Mouse (Mus musculus) liver, embryonic 11.5 days (tissue): ENCODE data around the gene Sept5. TPM values are rescaled to one million over a fixed set of nuclear protein-coding genes. Genes with fewer than 3 reads are reported as not detected.
A peak's percentile ranks its signal among the peaks of the same experiment; 100 is the strongest.

Source experiments
- ATAC-seq: fragments of 200-750 bp; cut with Nextera tagmentation; replicated peaks from 2 replicates; pipeline ENCODE4 v1.8.0; 2017; ENCODE audit warnings: moderate number of reproducible peaks, mild to moderate bottlenecking, moderate TSS enrichment, moderate library complexity; ENCODE audit not compliant: low FRiP score
- DNase-seq: peaks from one replicate; pipeline ENCODE4 v3.0.0-alpha.2; 2017; ENCODE audit warnings: low spot score
- H3K27ac ChIP-seq: fragments of 300-500 bp; sonication (generic); 2 replicates; pipeline ENCODE4 v1.5.1; 2014; ENCODE audit warnings: mild to moderate bottlenecking, low read depth, low read length, control low read depth
- H3K27me3 ChIP-seq: fragments of 300-500 bp; sonication (generic); replicated peaks from 2 replicates; pipeline ENCODE4 v1.6.1; 2014; ENCODE audit warnings: low read length, mixed read lengths; ENCODE audit not compliant: control insufficient read depth, insufficient read depth
- H3K36me3 ChIP-seq: fragments of 300-500 bp; sonication (generic); 2 replicates; pipeline ENCODE4 v1.6.1; 2014; ENCODE audit warnings: mild to moderate bottlenecking, low read length, moderate library complexity, mixed read lengths; ENCODE audit not compliant: control insufficient read depth, insufficient read depth
- H3K4me1 ChIP-seq: fragments of 300-500 bp; sonication (generic); replicated peaks from 2 replicates; pipeline ENCODE4 v1.6.1; 2014; ENCODE audit warnings: low read length, mixed read lengths; ENCODE audit not compliant: control insufficient read depth, insufficient read depth
- H3K4me2 ChIP-seq: fragments of 300-500 bp; sonication (generic); 2 replicates; pipeline ENCODE4 v1.6.1; 2014; ENCODE audit warnings: mild to moderate bottlenecking, control low read depth, moderate library complexity
- H3K4me3 ChIP-seq: fragments of 300-500 bp; sonication (generic); 2 replicates; pipeline ENCODE4 v1.5.1; 2014; ENCODE audit warnings: low read depth, low read length, control low read depth
- H3K9ac ChIP-seq: fragments of 300-500 bp; sonication (generic); 2 replicates; pipeline ENCODE4 v1.6.1; 2014; ENCODE audit warnings: low read depth, low read length, control low read depth
- H3K9me3 ChIP-seq: fragments of 300-500 bp; sonication (generic); 2 replicates; pipeline ENCODE4 v1.6.1; 2016; ENCODE audit warnings: low read length, inconsistent platforms, mixed read lengths; ENCODE audit not compliant: control insufficient read depth
- WGBS: fragments of 180-500 bp; shearing (Covaris S2); extraction: QIAGEN DNeasy Blood & Tissue Kit; methylation state at CpG from one replicate; pipeline ENCODE4 v1.1.7; 2014; 5-methylcytosine and 5-hydroxymethylcytosine counted together
- polyA plus RNA-seq: library from polyadenylated mRNA; unstranded; fragments of >200 nt; fragmentation: Nextera tagmentation; extraction: Ambion mirVana; gene quantifications from 2 replicates; pipeline ENCODE4 v1.2.1, GENCODE M21; 2014

Gene Sept5
- polyA plus RNA-seq, 1 experiment from 2014 or later, result 6.0 TPM

DNA sequence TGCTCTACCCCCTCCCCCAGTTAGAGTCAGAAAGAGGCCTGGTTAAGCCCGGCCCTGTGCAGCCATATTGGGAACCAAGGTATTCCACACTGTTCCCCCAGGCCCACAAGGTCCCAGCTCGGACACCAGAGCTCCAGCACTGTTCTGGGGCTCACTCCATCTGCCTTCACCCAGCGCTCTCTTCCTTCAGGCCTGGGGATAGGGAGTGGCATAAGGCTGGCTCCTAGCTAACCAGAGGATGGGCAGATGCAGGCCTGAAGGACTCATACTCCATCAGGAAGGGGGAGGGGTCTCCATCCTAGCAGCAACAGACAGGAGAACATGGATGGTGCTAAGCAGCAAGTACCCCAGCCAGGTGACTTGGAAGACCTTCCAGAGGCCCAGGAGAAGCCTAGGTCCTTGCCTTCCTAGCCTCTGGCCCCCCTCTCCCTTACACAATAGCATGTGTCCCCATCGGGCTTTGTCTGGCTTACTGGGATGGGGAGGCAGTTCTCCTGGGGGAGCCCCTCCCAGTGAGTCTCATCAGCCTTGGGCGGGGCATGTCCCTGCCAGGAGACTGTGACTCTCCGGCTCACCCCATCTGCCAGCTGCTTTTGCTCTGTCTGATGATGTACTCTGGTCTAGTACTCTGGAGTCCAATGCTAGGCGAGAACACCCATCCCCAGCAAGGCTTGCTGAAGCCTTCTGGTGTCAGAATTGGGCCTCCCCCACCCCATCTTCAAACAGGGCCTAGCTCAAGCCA is 1.4 kb downstream of the Sept5 start:
- no peak overlapping the region; the same call in 1 of the 2 replicates for H3K4me3 ChIP-seq
- ATAC-seq (no peak), DNase-seq (no peak)
- H3K27ac ChIP-seq, result no peak overlapping the region
- no peaks in the 10 kb centered on the region for H3K9me3 ChIP-seq
- H3K36me3 ChIP-seq, result no peaks in the 10 kb centered on the region
- peaks cover 10% of the 10 kb centered on the region for H3K4me1 ChIP-seq
- whole genome bisulfite sequencing, result 65% methylated on average over 7 of the region's 7 CpGs
- H3K27me3 ChIP-seq, result peaks cover 89% of the 10 kb centered on the region
- no peak overlapping the region for H3K9ac ChIP-seq
- H3K4me2 ChIP-seq, result peak overlapping the region; percentile 75

DNA sequence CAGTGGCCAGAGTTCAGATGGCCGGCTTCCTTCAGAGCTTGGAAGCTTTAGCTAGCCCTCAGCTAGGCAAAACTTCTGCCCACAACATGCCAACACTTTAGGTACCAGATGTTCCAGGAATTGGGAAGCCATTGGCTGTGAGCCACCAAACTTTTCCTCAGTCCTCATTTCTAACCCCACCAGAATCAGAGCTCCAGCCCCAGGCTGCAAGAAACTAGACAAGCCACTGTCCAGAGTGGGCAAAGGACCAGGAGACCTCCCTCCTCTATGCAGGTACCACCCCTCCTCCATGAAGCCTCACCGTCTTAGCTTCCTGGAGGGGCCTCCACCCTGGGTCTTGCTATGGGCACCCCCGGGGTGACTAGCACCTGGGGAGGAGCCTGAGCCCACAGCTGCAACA is 2.6 kb downstream of the Sept5 start:
- Histone ChIP-seq H3K9me3 (no peaks in the 10 kb centered on the region), H3K27me3 (peaks cover 97% of the 10 kb centered on the region), H3K27ac (no peak overlapping the region), H3K4me1 (peaks cover 12% of the 10 kb centered on the region), H3K4me2 (no peak overlapping the region), H3K4me3 (no peak overlapping the region), H3K9ac (no peak overlapping the region), H3K36me3 (no peaks in the 10 kb centered on the region)
- 37% methylated on average over 3 of the region's 3 CpGs for WGBS
- DNase-seq (no peak), ATAC-seq (no peak)

DNA sequence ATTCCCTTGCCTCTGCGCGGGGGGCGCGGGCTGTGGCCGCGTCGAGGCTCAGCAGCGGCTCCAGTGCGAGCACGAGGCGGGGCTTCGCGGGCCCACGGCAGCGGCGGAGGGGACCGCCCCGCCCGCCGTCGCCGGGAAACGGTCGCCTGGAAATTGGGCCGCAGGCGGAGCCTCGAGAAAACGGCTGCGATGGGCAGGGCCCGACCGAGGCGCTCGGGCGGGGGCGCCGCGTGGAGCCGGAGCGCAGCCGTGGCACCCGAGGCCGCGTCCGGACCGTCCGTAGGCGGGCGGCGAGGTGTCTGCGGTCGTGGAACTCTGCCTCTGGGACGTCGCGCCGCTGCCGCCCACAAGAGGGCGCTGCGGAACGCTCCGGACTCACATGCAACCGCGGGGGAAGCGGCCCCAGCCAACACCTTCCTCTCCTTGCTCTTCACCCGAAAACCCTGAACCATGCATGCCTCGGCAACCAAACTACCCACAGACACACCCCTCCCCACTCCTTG is 3.3 kb downstream of the Sept5 start, which contains the start of gene Gm49601:
TSS of gene Gm49601 (minus strand) at position 52 of the 503 bp plus-strand sequence.
- WGBS, result under 1% methylated on average over 65 of the region's 65 CpGs
- DNase-seq, result peak; percentile 83
- peaks cover 17% of the 10 kb centered on the region for H3K4me1 ChIP-seq
- H3K27ac ChIP-seq, result no peak within 1 kb of the TSS
- no peak within 1 kb of the TSS for H3K9ac ChIP-seq
- H3K27me3 ChIP-seq, result peaks cover 99% of the 10 kb centered on the region
- peak within 1 kb of the TSS; percentile 86 for H3K4me2 ChIP-seq
- peak within 1 kb of the TSS; percentile 50 for H3K4me3 ChIP-seq
- peak; percentile 19; the same call in 1 of the 2 replicates for ATAC-seq
- no peaks in the 10 kb centered on the region for H3K9me3 ChIP-seq
- no peaks in the 10 kb centered on the region for H3K36me3 ChIP-seq

DNA sequence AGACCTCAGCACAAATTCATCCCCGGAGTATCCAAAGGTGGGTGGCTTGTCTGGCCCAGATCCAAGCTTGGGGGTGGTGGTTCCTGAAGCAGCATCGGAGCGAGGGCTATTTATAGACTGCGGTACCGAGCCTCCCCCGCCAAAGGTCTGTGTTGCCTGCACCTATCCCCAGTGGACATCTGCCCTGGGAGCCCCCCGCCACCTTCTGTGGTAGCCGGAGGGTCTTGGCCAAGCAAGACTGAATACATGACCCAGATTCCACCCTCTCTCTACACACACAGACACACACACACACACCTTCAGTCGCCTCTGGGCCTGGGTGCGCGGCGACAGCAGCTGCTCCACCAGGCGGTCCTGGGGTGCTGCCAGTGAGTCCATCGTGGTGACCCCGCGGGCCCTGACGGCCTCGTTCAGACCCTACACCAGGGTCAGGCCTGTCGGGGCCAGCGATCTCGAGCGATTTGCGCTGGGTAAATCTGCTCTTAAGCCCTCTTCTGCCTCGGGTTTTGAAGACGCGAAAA is 3.9 kb downstream of the Sept5 start:
- Histone ChIP-seq H3K9me3 (no peaks in the 10 kb centered on the region), H3K27me3 (peaks cover 100% of the 10 kb centered on the region), H3K36me3 (no peaks in the 10 kb centered on the region), H3K9ac (no peak overlapping the region), H3K4me1 (peaks cover 21% of the 10 kb centered on the region), H3K27ac (no peak overlapping the region), H3K4me2 (peak overlapping the region; percentile 86), H3K4me3 (peak overlapping the region; percentile 50)
- 11% methylated on average over 26 of the region's 26 CpGs for WGBS
- DNase-seq (no peak), ATAC-seq (no peak)

DNA sequence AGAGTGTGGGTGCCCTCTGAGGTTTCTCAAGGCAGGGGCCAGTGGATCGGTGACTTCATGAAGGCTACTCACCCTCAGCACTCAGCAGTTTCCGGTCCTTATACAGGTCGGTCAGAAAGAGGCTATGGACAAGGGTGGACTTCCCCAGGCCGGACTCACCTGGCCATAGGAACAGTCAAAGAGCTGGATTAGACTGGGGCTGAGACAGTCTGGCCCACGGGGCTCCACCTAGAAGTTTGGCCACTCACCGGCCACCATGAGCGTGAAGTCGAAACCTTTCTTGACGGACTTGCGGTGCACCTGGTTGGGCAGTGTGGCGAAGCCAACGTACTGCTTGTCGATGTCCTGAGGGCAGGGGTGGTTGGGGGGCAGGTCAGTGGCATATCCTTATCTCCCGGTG is 4.7 kb downstream of the Sept5 start:
- 39% methylated on average over 14 of the region's 14 CpGs for WGBS
- H3K4me2 ChIP-seq, result no peak overlapping the region
- ATAC-seq (no peak), DNase-seq (no peak)
- peaks cover 100% of the 10 kb centered on the region for H3K27me3 ChIP-seq
- H3K9ac ChIP-seq, result no peak overlapping the region
- H3K9me3 ChIP-seq, result no peaks in the 10 kb centered on the region
- no peak overlapping the region for H3K4me3 ChIP-seq
- H3K4me1 ChIP-seq, result peaks cover 21% of the 10 kb centered on the region
- no peak overlapping the region for H3K27ac ChIP-seq
- H3K36me3 ChIP-seq, result no peaks in the 10 kb centered on the region

DNA sequence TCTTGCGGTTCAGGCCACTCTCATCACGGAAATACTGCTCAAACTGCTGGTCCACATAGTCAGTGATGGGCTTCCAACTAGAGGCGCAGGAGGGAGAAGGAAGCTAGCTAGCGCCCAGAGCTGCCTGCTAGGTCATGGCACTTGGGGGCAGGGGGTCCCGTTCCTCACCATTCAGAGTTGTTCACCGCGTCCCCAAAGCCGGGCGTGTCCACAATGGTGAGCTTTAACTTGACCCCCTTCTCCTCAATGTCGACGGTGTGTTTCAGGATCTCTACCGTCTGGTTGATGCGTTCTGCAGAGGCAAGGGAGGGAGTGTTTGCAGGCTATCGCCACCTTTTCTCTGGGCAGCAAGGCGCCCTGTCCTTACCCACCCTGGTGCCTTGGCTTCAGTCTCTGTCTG is 5.1 kb downstream of the Sept5 start:
- 24% methylated on average over 15 of the region's 15 CpGs for WGBS

DNA sequence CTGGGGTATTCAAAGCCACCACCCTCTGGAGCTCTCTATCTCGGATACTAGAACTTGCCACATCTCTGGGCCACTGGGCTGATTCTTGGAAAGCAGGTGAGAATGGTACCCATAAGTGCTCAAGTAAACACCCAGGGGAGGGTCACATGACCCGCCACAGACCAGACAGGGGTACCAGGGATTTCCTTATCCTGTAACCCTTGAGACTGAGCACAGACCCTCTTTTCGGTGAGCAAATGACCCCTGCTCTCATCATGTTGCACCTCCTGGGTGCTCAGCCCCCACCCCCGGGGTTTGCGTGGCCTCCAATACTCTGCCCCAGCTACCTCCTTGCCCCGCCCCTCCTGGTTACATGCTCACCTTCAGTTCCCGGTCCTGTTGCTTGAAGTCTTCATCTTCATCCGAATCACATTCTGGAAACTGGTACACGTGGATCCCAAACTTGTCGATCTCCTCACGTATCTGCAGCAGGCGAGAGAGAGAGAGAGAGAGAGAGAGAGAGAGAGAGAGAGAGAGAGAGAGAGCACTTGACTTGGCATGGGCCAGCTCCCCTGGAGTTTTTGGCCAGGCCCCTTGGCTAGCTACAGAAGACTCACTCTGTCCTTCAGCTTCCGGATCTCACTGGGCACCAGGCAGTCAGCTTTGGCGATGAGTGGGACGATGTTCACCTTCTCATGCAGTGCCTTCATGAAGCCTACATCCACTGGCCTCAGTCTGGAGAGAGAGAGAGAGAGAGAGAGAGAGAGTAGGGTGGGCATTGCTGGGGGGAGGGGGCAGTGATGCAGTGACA is 5.8 kb downstream of the Sept5 start:
- Histone ChIP-seq H3K27me3 (peaks cover 100% of the 10 kb centered on the region), H3K4me2 (no peak overlapping the region), H3K36me3 (no peaks in the 10 kb centered on the region), H3K4me3 (no peak overlapping the region), H3K9me3 (no peaks in the 10 kb centered on the region), H3K4me1 (peaks cover 21% of the 10 kb centered on the region), H3K9ac (no peak overlapping the region), H3K27ac (no peak overlapping the region)
- 29% methylated on average over 15 of the region's 15 CpGs for WGBS
- no peak for DNase-seq
- no peak for ATAC-seq

More for the DNA sequence above, 5.1 kb downstream of the Sept5 start:
- Histone ChIP-seq H3K27ac (no peak overlapping the region), H3K27me3 (peaks cover 100% of the 10 kb centered on the region), H3K4me1 (peaks cover 21% of the 10 kb centered on the region), H3K4me3 (no peak overlapping the region), H3K36me3 (no peaks in the 10 kb centered on the region), H3K4me2 (no peak overlapping the region), H3K9me3 (no peaks in the 10 kb centered on the region), H3K9ac (no peak overlapping the region)
- ATAC-seq, result no peak
- DNase-seq, result no peak

DNA sequence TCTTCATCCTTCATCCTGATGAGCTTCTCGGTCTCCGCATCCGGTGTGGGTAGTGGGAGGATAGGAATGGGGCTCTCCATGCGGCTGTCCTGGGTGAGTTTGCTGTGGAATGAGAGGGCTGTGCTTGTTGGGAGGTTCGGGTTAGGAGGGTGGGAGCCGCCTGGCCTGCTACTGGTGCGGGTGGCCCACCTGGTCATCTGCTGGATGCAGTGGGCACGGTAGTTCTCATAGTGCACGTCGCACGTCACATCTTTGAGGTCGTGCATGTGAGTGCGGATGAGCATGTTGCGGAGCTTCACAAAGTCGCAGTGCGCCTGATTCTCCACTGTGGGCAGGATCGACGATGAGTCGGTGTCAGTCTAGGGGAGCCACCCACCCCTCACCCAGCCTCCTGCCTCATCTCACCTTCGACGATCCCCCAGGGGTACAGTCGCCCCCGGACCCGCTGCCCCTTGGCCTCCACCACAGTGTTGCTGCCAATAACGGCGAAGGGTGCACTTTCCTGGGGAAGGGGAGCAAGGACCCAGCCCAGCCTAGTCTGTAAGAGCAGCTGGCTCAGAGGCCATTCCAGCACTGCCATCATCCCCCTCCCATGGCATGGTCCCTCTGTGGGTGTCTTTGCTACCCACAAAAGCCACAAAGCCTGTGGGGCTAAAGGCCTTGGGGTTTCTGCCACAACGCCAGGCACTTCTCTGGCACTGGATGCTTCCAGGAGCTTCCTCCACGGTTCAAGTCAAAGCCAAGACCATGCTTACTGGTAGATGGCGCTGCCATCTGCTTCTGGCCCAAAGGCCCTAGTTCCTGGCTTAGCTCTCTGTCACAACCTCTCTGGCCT is 6.6 kb downstream of the Sept5 start:
- peaks cover 21% of the 10 kb centered on the region for H3K4me1 ChIP-seq
- no peaks in the 10 kb centered on the region for H3K9me3 ChIP-seq
- ATAC-seq (no peak), DNase-seq (no peak)
- H3K27me3 ChIP-seq, result peaks cover 98% of the 10 kb centered on the region
- H3K9ac ChIP-seq, result no peak overlapping the region
- WGBS, result 19% methylated on average over 29 of the region's 29 CpGs
- no peak overlapping the region for H3K27ac ChIP-seq
- H3K4me2 ChIP-seq, result 0 out of 2 replicates have a peak overlapping the region, but pooled peaks have one; percentile 7
- H3K36me3 ChIP-seq, result no peaks in the 10 kb centered on the region
- H3K4me3 ChIP-seq, result no peak overlapping the region
